Mouse (Mus musculus): ENCODE measurements around the gene Zmiz2. TPM values are rescaled to one million over a fixed set of nuclear protein-coding genes. Genes with fewer than 3 reads are reported as not detected.
"Not testable (repeated sequence)": the region's sequence is repeated elsewhere in the genome, so short reads cannot be mapped to it uniquely, and the experiment has no call there.

The Zmiz2 gene
- polyA plus RNA-seq, 1 experiment = 51.5 TPM

GRCm38 (mm10) chr11:6447493-6447892 lies 58.6 kb downstream of the Zmiz2 start:
- no peak overlapping the region for H3K9ac ChIP-seq (ENCODE audit: low read depth, poor library complexity, severe bottlenecking)
- TF ChIP-seq EP300 (IDR thresholded peaks at IDR 0.05; ENCODE audit: insufficient read depth, low read depth, low read length) (no peak), POLR2A (IDR thresholded peaks at IDR 0.05; ENCODE audit: insufficient read depth, low read length) (no peak), CTCF (IDR thresholded peaks at IDR 0.05; ENCODE audit: low read depth, low read length) (no peak)
- no peaks in the 10 kb centered on the region; the same call in 1 of the 2 replicates for H3K36me3 ChIP-seq (ENCODE audit: control insufficient read depth, insufficient read depth, low read length, poor library complexity, severe bottlenecking)
- no peaks in the 10 kb centered on the region for H3K27me3 ChIP-seq (ENCODE audit: control insufficient read depth, insufficient read depth, low read length, poor library complexity, severe bottlenecking)
- 0 out of 2 replicates have a peak, but pooled peaks cover 2% of the 10 kb centered on the region for H3K9me3 ChIP-seq (replicated peaks; ENCODE audit: control insufficient read depth, insufficient read depth, low read length, poor library complexity, severe bottlenecking)
- no peak overlapping the region for H3K27ac ChIP-seq (ENCODE audit: insufficient read depth, low read length)
- H3K4me3 ChIP-seq (ENCODE audit: low read depth, low read length) = no peak overlapping the region
- peaks cover 5% of the 10 kb centered on the region for H3K4me1 ChIP-seq (ENCODE audit: control insufficient read depth, insufficient read depth, low read length)

- not testable (repeated sequence) for H3K9me3 ChIP-seq (replicated peaks; ENCODE audit: control insufficient read depth, insufficient read depth, low read length, poor library complexity, severe bottlenecking); H3K4me1 ChIP-seq (ENCODE audit: control insufficient read depth, insufficient read depth, low read length); H3K9ac ChIP-seq (ENCODE audit: low read depth, poor library complexity, severe bottlenecking); H3K27ac ChIP-seq (ENCODE audit: insufficient read depth, low read length); H3K27me3 ChIP-seq (ENCODE audit: control insufficient read depth, insufficient read depth, low read length, poor library complexity, severe bottlenecking); H3K4me3 ChIP-seq (ENCODE audit: low read depth, low read length); H3K36me3 ChIP-seq (ENCODE audit: control insufficient read depth, insufficient read depth, low read length, poor library complexity, severe bottlenecking)
Measured at GRCm38 (mm10) chr11:6448155-6448554, 59.3 kb downstream of the Zmiz2 start.

Other genes with a start within 250 kb of the Zmiz2 start
- 0.41 and 0.49 TPM in 2 replicates for gene A730071L15Rik, start 189.0 kb upstream of the Zmiz2 start, polyA plus RNA-seq (2011; ENCODE audit: insufficient read depth, insufficient read length, low read depth, missing spikeins)
- 77.6 and 78.2 TPM in 2 replicates for gene Nudcd3, start 188.7 kb upstream of the Zmiz2 start, polyA plus RNA-seq (2011; ENCODE audit: insufficient read depth, insufficient read length, low read depth, missing spikeins)
- 0.45 and 0.75 TPM in 2 replicates for gene Npc1l1, start 158.9 kb upstream of the Zmiz2 start, polyA plus RNA-seq (2011; ENCODE audit: insufficient read depth, insufficient read length, low read depth, missing spikeins)
- 60.4 and 62.7 TPM in 2 replicates for gene Ddx56, start 121.3 kb upstream of the Zmiz2 start, polyA plus RNA-seq (2011; ENCODE audit: insufficient read depth, insufficient read length, low read depth, missing spikeins)
- 38.5 and 41.5 TPM in 2 replicates for gene Tmed4, start 114.2 kb upstream of the Zmiz2 start, polyA plus RNA-seq (2011; ENCODE audit: insufficient read depth, insufficient read length, low read depth, missing spikeins)
- 75.7 and 77.6 TPM in 2 replicates for gene Ogdh, start 97.4 kb upstream of the Zmiz2 start, polyA plus RNA-seq (2011; ENCODE audit: insufficient read depth, insufficient read length, low read depth, missing spikeins)
- gene Ppia, start 26.4 kb downstream of the Zmiz2 start, polyA plus RNA-seq (2011; ENCODE audit: insufficient read depth, insufficient read length, low read depth, missing spikeins) = 2,132 and 2,301 TPM in 2 replicates
- gene H2afv, start 55.4 kb downstream of the Zmiz2 start, polyA plus RNA-seq (2011; ENCODE audit: insufficient read depth, insufficient read length, low read depth, missing spikeins) = 200 and 218 TPM in 2 replicates
- gene Purb, start 86.8 kb downstream of the Zmiz2 start, polyA plus RNA-seq (2011; ENCODE audit: insufficient read depth, insufficient read length, low read depth, missing spikeins) = 49.8 and 52.0 TPM in 2 replicates
- 0.36 and 1.1 TPM in 2 replicates for gene Myo1g, start 131.9 kb downstream of the Zmiz2 start, polyA plus RNA-seq (2011; ENCODE audit: insufficient read depth, insufficient read length, low read depth, missing spikeins)
- 36.5 and 38.7 TPM in 2 replicates for gene Ccm2, start 157.8 kb downstream of the Zmiz2 start, polyA plus RNA-seq (2011; ENCODE audit: insufficient read depth, insufficient read length, low read depth, missing spikeins)
- gene Nacad, start 217.0 kb downstream of the Zmiz2 start, polyA plus RNA-seq (2011; ENCODE audit: insufficient read depth, insufficient read length, low read depth, missing spikeins) = 0.50 and 0.90 TPM in 2 replicates
- 92.5 and 97.4 TPM in 2 replicates for gene Tbrg4, start 237.0 kb downstream of the Zmiz2 start, polyA plus RNA-seq (2011; ENCODE audit: insufficient read depth, insufficient read length, low read depth, missing spikeins)
- gene Wap, start 249.6 kb downstream of the Zmiz2 start, polyA plus RNA-seq (2011; ENCODE audit: insufficient read depth, insufficient read length, low read depth, missing spikeins) = not detected in 2 replicates